Mouse (Mus musculus): ENCODE results near the gene Gm10964. TPM values are rescaled to one million over a fixed set of nuclear protein-coding genes. Genes with fewer than 3 reads are reported as not detected.
A peak's percentile ranks its signal among the peaks of the same experiment; 100 is the strongest.

The Gm10964 gene
- polyA plus RNA-seq, 1 experiment from 2014 or later, result not detected

DNA sequence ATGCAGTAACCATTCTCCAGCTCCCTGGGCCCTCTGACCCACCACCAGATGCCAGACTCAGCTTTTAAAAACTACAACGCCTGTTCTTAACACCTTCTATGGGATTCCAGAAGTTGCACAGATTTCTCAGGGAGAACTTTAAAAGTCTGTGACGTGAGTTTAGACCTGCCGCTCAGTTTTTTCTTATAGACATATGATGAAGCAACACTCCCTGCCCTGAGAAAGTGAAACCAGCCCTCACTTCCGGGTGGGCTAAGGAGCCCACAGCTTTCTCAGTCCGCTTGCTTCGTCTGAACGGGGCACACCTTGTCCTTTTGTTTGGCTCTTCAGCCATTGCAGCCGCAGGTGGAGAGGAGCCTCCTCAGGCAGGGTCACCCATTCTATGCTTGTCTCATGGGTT is 24.2 kb upstream of the Gm10964 start:
- DNase-seq (ENCODE audit: low spot score) (no peak), ATAC-seq (ENCODE audit: low FRiP score) (no peak)
- Histone ChIP-seq H3K27ac (ENCODE audit: low read depth, low read length) (no peak overlapping the region), H3K4me1 (replicated peaks; ENCODE audit: control insufficient read depth, insufficient read depth, low read length) (0 out of 2 replicates have a peak, but pooled peaks cover 3% of the 10 kb centered on the region), H3K4me3 (ENCODE audit: low read depth, low read length) (no peak overlapping the region), H3K36me3 (ENCODE audit: control insufficient read depth, insufficient read depth, low read length) (no peaks in the 10 kb centered on the region), H3K9me3 (ENCODE audit: control insufficient read depth, low read length) (no peaks in the 10 kb centered on the region), H3K27me3 (ENCODE audit: control insufficient read depth, insufficient read depth, low read length) (no peaks in the 10 kb centered on the region), H3K9ac (ENCODE audit: low read depth, low read length) (no peak overlapping the region), H3K4me2 (replicated peaks; ENCODE audit: low read depth, low read length) (no peak overlapping the region)
- WGBS, result 82% methylated on average over 8 of the region's 8 CpGs

GRCm38 (mm10) chr3:103715762-103716693 is 23.1 kb upstream of the Gm10964 start:
- Histone ChIP-seq H3K27ac (ENCODE audit: low read depth, low read length) (no peak overlapping the region), H3K4me2 (replicated peaks; ENCODE audit: low read depth, low read length) (no peak overlapping the region), H3K27me3 (ENCODE audit: control insufficient read depth, insufficient read depth, low read length) (no peaks in the 10 kb centered on the region), H3K9ac (ENCODE audit: low read depth, low read length) (no peak overlapping the region), H3K36me3 (ENCODE audit: control insufficient read depth, insufficient read depth, low read length) (no peaks in the 10 kb centered on the region), H3K4me3 (ENCODE audit: low read depth, low read length) (no peak overlapping the region), H3K4me1 (replicated peaks; ENCODE audit: control insufficient read depth, insufficient read depth, low read length) (0 out of 2 replicates have a peak, but pooled peaks cover 3% of the 10 kb centered on the region), H3K9me3 (ENCODE audit: control insufficient read depth, low read length) (no peaks in the 10 kb centered on the region)
- ATAC-seq (ENCODE audit: low FRiP score), result peak; percentile 75
- 23% methylated on average over 11 of the region's 11 CpGs for WGBS
- peak; percentile 69 for DNase-seq (ENCODE audit: low spot score)

GRCm38 (mm10) chr3:103716774-103717760 is 22.1 kb upstream of the Gm10964 start:
- H3K9ac ChIP-seq (ENCODE audit: low read depth, low read length), result no peak overlapping the region
- H3K4me3 ChIP-seq (ENCODE audit: low read depth, low read length), result no peak overlapping the region
- H3K27ac ChIP-seq (ENCODE audit: low read depth, low read length), result no peak overlapping the region
- H3K9me3 ChIP-seq (ENCODE audit: control insufficient read depth, low read length), result no peaks in the 10 kb centered on the region
- ATAC-seq (ENCODE audit: low FRiP score), result no peak
- peak; percentile 25 for DNase-seq (ENCODE audit: low spot score)
- H3K27me3 ChIP-seq (ENCODE audit: control insufficient read depth, insufficient read depth, low read length), result no peaks in the 10 kb centered on the region
- H3K4me1 ChIP-seq (replicated peaks; ENCODE audit: control insufficient read depth, insufficient read depth, low read length), result 0 out of 2 replicates have a peak, but pooled peaks cover 3% of the 10 kb centered on the region
- no peaks in the 10 kb centered on the region for H3K36me3 ChIP-seq (ENCODE audit: control insufficient read depth, insufficient read depth, low read length)
- WGBS, result 41% methylated on average over 15 of the region's 15 CpGs
- no peak overlapping the region for H3K4me2 ChIP-seq (replicated peaks; ENCODE audit: low read depth, low read length)

DNA sequence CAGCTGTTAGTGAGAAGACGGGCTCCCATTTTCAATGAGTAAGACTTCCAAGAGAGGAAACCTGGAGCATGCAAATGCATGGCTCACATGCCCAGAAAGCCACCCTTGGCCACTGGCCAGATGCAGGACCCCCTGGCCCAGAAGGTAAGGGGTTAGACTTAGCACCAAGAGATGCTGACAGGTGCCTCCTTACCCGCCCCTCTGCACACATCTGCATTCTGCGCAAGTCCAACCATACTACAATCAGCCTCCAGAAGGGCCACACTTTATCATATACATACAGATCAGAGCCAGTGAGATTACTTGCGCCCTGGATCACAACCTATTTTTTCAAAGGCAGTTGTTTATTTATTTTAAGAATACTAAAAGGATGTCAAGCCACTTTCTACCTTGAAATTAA is 20.4 kb upstream of the Gm10964 start:
- H3K36me3 ChIP-seq (ENCODE audit: control insufficient read depth, insufficient read depth, low read length), result no peaks in the 10 kb centered on the region
- WGBS, result 88% methylated on average over 4 of the region's 4 CpGs
- no peak overlapping the region for H3K27ac ChIP-seq (ENCODE audit: low read depth, low read length)
- no peaks in the 10 kb centered on the region for H3K9me3 ChIP-seq (ENCODE audit: control insufficient read depth, low read length)
- no peak for ATAC-seq (ENCODE audit: low FRiP score)
- no peaks in the 10 kb centered on the region for H3K27me3 ChIP-seq (ENCODE audit: control insufficient read depth, insufficient read depth, low read length)
- H3K4me2 ChIP-seq (replicated peaks; ENCODE audit: low read depth, low read length), result no peak overlapping the region
- no peak overlapping the region for H3K4me3 ChIP-seq (ENCODE audit: low read depth, low read length)
- DNase-seq (ENCODE audit: low spot score), result no peak
- H3K4me1 ChIP-seq (replicated peaks; ENCODE audit: control insufficient read depth, insufficient read depth, low read length), result 0 out of 2 replicates have a peak, but pooled peaks cover 3% of the 10 kb centered on the region
- no peak overlapping the region for H3K9ac ChIP-seq (ENCODE audit: low read depth, low read length)

DNA sequence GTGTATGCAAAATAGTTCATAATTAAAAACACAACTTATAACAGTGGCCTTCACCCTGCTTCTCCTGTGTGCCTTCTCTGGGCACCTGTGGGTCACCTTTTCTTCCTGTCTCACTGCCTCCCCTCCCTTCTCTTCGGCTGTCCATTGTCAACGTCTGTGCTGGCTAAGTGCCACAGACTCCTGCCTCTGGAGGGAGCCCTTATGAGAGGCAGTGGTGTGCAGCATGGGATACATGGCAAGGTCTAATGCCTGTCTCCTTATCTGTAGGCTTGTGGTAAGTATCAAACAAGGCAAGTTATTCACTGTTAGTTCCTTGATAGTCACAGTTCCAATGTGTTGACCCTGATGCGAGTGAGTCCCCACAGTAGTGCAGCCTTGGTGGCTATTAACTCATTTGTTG is 15.0 kb upstream of the Gm10964 start:
- Histone ChIP-seq H3K36me3 (ENCODE audit: control insufficient read depth, insufficient read depth, low read length) (no peaks in the 10 kb centered on the region), H3K4me1 (replicated peaks; ENCODE audit: control insufficient read depth, insufficient read depth, low read length) (no peaks in the 10 kb centered on the region), H3K27ac (ENCODE audit: low read depth, low read length) (no peak overlapping the region), H3K4me2 (replicated peaks; ENCODE audit: low read depth, low read length) (no peak overlapping the region), H3K9ac (ENCODE audit: low read depth, low read length) (no peak overlapping the region), H3K4me3 (ENCODE audit: low read depth, low read length) (no peak overlapping the region), H3K9me3 (ENCODE audit: control insufficient read depth, low read length) (no peaks in the 10 kb centered on the region), H3K27me3 (ENCODE audit: control insufficient read depth, insufficient read depth, low read length) (no peaks in the 10 kb centered on the region)
- WGBS, result 63% methylated on average over 3 of the region's 3 CpGs
- ATAC-seq (ENCODE audit: low FRiP score), result no peak
- no peak for DNase-seq (ENCODE audit: low spot score)

DNA sequence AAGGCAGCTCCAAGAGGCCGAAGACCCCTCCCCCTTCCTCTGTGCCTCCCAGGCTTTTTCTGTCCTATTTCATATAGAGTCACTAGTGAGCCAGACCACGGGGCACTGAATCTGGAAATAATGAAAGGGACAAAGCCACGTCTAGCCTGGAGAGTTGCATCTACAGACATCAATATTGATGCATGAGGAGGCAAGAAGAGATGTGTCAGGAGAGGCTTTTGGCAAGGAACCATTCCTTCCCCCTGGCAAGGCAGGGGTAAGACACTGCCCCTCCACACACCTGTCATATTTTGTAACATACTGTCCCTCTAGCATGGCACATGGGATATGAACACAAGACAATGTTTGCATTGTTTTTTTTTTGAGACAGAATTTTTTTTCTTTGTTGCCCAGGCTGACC is 12.5 kb upstream of the Gm10964 start:
- H3K4me3 ChIP-seq (ENCODE audit: low read depth, low read length), result no peak overlapping the region
- no peaks in the 10 kb centered on the region for H3K4me1 ChIP-seq (replicated peaks; ENCODE audit: control insufficient read depth, insufficient read depth, low read length)
- H3K9me3 ChIP-seq (ENCODE audit: control insufficient read depth, low read length), result no peaks in the 10 kb centered on the region
- ATAC-seq (ENCODE audit: low FRiP score) (no peak), DNase-seq (ENCODE audit: low spot score) (no peak)
- H3K4me2 ChIP-seq (replicated peaks; ENCODE audit: low read depth, low read length), result no peak overlapping the region
- no peaks in the 10 kb centered on the region for H3K36me3 ChIP-seq (ENCODE audit: control insufficient read depth, insufficient read depth, low read length)
- no peak overlapping the region for H3K27ac ChIP-seq (ENCODE audit: low read depth, low read length)
- no peak overlapping the region for H3K9ac ChIP-seq (ENCODE audit: low read depth, low read length)
- 59% methylated on average over 3 of the region's 3 CpGs for WGBS
- H3K27me3 ChIP-seq (ENCODE audit: control insufficient read depth, insufficient read depth, low read length), result no peaks in the 10 kb centered on the region

GRCm38 (mm10) chr3:103727813-103728326 is 11.3 kb upstream of the Gm10964 start:
- Histone ChIP-seq H3K9ac (ENCODE audit: low read depth, low read length) (no peak overlapping the region), H3K4me2 (replicated peaks; ENCODE audit: low read depth, low read length) (no peak overlapping the region), H3K27ac (ENCODE audit: low read depth, low read length) (no peak overlapping the region), H3K36me3 (ENCODE audit: control insufficient read depth, insufficient read depth, low read length) (no peaks in the 10 kb centered on the region), H3K27me3 (ENCODE audit: control insufficient read depth, insufficient read depth, low read length) (no peaks in the 10 kb centered on the region), H3K4me1 (replicated peaks; ENCODE audit: control insufficient read depth, insufficient read depth, low read length) (no peaks in the 10 kb centered on the region), H3K4me3 (ENCODE audit: low read depth, low read length) (no peak overlapping the region), H3K9me3 (ENCODE audit: control insufficient read depth, low read length) (no peaks in the 10 kb centered on the region)
- ATAC-seq (ENCODE audit: low FRiP score) (no peak), DNase-seq (ENCODE audit: low spot score) (no peak)
- WGBS, result 29% methylated on average over 2 of the region's 2 CpGs

DNA sequence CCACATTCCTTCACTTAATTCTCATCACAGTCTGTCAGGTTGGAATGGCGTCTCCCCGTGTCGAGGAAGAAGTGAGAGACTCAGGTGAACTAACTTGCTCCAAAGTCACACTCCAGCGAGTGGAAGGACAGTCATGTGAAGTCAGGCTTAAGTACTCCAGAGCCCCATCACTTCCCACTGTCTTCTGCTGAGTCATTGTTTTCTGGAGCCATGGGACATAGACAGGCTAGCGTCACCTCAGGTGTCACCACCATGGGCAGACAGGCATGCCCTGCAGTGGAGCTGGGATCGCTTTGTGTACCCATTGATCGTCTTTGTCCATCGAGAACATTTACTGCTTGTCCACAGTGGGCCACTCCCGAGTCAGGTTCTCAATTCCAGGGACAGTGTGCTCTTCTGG is 9.3 kb upstream of the Gm10964 start:
- 90% methylated on average over 9 of the region's 9 CpGs for WGBS
- Histone ChIP-seq H3K4me1 (replicated peaks; ENCODE audit: control insufficient read depth, insufficient read depth, low read length) (peaks cover 13% of the 10 kb centered on the region), H3K4me2 (replicated peaks; ENCODE audit: low read depth, low read length) (no peak overlapping the region), H3K4me3 (ENCODE audit: low read depth, low read length) (no peak overlapping the region), H3K9ac (ENCODE audit: low read depth, low read length) (no peak overlapping the region), H3K36me3 (ENCODE audit: control insufficient read depth, insufficient read depth, low read length) (no peaks in the 10 kb centered on the region), H3K9me3 (ENCODE audit: control insufficient read depth, low read length) (no peaks in the 10 kb centered on the region), H3K27ac (ENCODE audit: low read depth, low read length) (no peak overlapping the region), H3K27me3 (ENCODE audit: control insufficient read depth, insufficient read depth, low read length) (no peaks in the 10 kb centered on the region)
- DNase-seq (ENCODE audit: low spot score) (no peak), ATAC-seq (ENCODE audit: low FRiP score) (no peak)
